Mouse (Mus musculus): ENCODE measurements around the gene Muc1. TPM values are rescaled to one million over a fixed set of nuclear protein-coding genes. Genes with fewer than 3 reads are reported as not detected.

The Muc1 gene
- polyA plus RNA-seq, 1 experiment from 2014 or later = 1.8 TPM

- H3K9ac ChIP-seq (replicated peaks) = peak overlapping the region; percentile 51
- no peaks in the 10 kb centered on the region for H3K36me3 ChIP-seq
- ATAC-seq (replicated peaks) = peak; percentile 95
- H3K27me3 ChIP-seq = no peaks in the 10 kb centered on the region
- H3K4me2 ChIP-seq (replicated peaks) = peak overlapping the region; percentile 59
- 7% methylated on average over 33 of the region's 33 CpGs for WGBS
- peak overlapping the region; percentile 40 for H3K4me3 ChIP-seq
- H3K9me3 ChIP-seq = no peaks in the 10 kb centered on the region
- H3K27ac ChIP-seq (replicated peaks) = peak overlapping the region; percentile 79
- peaks cover 11% of the 10 kb centered on the region for H3K4me1 ChIP-seq
These were observed 32.6 kb upstream of the Muc1 start for GRCm38 (mm10) chr3:89195979-89196877.

GRCm38 (mm10) chr3:89199839-89200238 lies 29.0 kb upstream of the Muc1 start:
- Histone ChIP-seq H3K4me2 (replicated peaks) (no peak overlapping the region), H3K9ac (replicated peaks) (no peak overlapping the region), H3K27me3 (no peaks in the 10 kb centered on the region), H3K9me3 (no peaks in the 10 kb centered on the region), H3K36me3 (0 out of 2 replicates have a peak, but pooled peaks cover 7% of the 10 kb centered on the region), H3K4me1 (peaks cover 17% of the 10 kb centered on the region), H3K4me3 (no peak overlapping the region), H3K27ac (replicated peaks) (no peak overlapping the region)
- ATAC-seq (replicated peaks) = no peak
- 89% methylated on average over 3 of the region's 3 CpGs for WGBS

- H3K4me2 ChIP-seq (replicated peaks) = peak within 1 kb of the TSS; percentile 60
- 26% methylated on average over 13 of the region's 13 CpGs for WGBS
- H3K9ac ChIP-seq (replicated peaks) = peak within 1 kb of the TSS; percentile 59
- no peaks in the 10 kb centered on the region for H3K9me3 ChIP-seq
- H3K4me1 ChIP-seq = peaks cover 6% of the 10 kb centered on the region
- peak; percentile 89 for ATAC-seq (replicated peaks)
- H3K27ac ChIP-seq (replicated peaks) = peak within 1 kb of the TSS; percentile 70
- peak within 1 kb of the TSS; percentile 62 for H3K4me3 ChIP-seq
- H3K27me3 ChIP-seq = no peaks in the 10 kb centered on the region
- peaks cover 30% of the 10 kb centered on the region for H3K36me3 ChIP-seq
These were observed 26.4 kb upstream of the Muc1 start, which contains the start of gene Gba for GRCm38 (mm10) chr3:89202253-89203141. Gene Gba, plus strand, starts transcription at chr3:89202928.

- Histone ChIP-seq H3K4me3 (peak overlapping the region; percentile 62), H3K4me2 (replicated peaks) (peak overlapping the region; percentile 60), H3K4me1 (peaks cover 6% of the 10 kb centered on the region), H3K27me3 (no peaks in the 10 kb centered on the region), H3K9ac (replicated peaks) (peak overlapping the region; percentile 59), H3K27ac (replicated peaks) (peak overlapping the region; percentile 70), H3K9me3 (no peaks in the 10 kb centered on the region), H3K36me3 (peaks cover 35% of the 10 kb centered on the region)
- WGBS = 44% methylated on average over 5 of the region's 5 CpGs
- ATAC-seq (replicated peaks) = peak; percentile 24; the same call in 1 of the 2 replicates
These were observed 25.7 kb upstream of the Muc1 start for GRCm38 (mm10) chr3:89203142-89203514.

- Histone ChIP-seq H3K4me2 (replicated peaks) (no peak overlapping the region), H3K9me3 (no peaks in the 10 kb centered on the region), H3K36me3 (peaks cover 59% of the 10 kb centered on the region), H3K4me3 (no peak overlapping the region), H3K9ac (replicated peaks) (no peak overlapping the region), H3K4me1 (peaks cover 6% of the 10 kb centered on the region), H3K27me3 (no peaks in the 10 kb centered on the region), H3K27ac (replicated peaks) (no peak overlapping the region)
- 92% methylated on average over 7 of the region's 7 CpGs for WGBS
- no peak for ATAC-seq (replicated peaks)
These were observed 22.8 kb upstream of the Muc1 start for GRCm38 (mm10) chr3:89206079-89206478.

- H3K4me2 ChIP-seq (replicated peaks) = no peak overlapping the region
- H3K27me3 ChIP-seq = no peaks in the 10 kb centered on the region
- H3K4me3 ChIP-seq = no peak overlapping the region
- peaks cover 59% of the 10 kb centered on the region for H3K36me3 ChIP-seq
- WGBS = 95% methylated on average over 2 of the region's 2 CpGs
- H3K9me3 ChIP-seq = no peaks in the 10 kb centered on the region
- no peak overlapping the region for H3K27ac ChIP-seq (replicated peaks)
- H3K4me1 ChIP-seq = peaks cover 6% of the 10 kb centered on the region
- H3K9ac ChIP-seq (replicated peaks) = no peak overlapping the region
- no peak for ATAC-seq (replicated peaks)
These were observed 22.2 kb upstream of the Muc1 start for GRCm38 (mm10) chr3:89206695-89207094.

- no peak for ATAC-seq (replicated peaks)
- H3K36me3 ChIP-seq = peaks cover 59% of the 10 kb centered on the region
- 91% methylated on average over 13 of the region's 13 CpGs for WGBS
These were observed 20.7 kb upstream of the Muc1 start for GRCm38 (mm10) chr3:89208075-89208657.

GRCm38 (mm10) chr3:89208736-89209135 lies 20.1 kb upstream of the Muc1 start:
- ATAC-seq (replicated peaks) = no peak
- Histone ChIP-seq H3K9me3 (no peaks in the 10 kb centered on the region), H3K4me2 (replicated peaks) (no peak overlapping the region), H3K9ac (replicated peaks) (no peak overlapping the region), H3K36me3 (peaks cover 59% of the 10 kb centered on the region), H3K4me1 (peaks cover 13% of the 10 kb centered on the region), H3K27ac (replicated peaks) (no peak overlapping the region), H3K4me3 (no peak overlapping the region), H3K27me3 (no peaks in the 10 kb centered on the region)
- WGBS = 90% methylated on average over 6 of the region's 6 CpGs

More at GRCm38 (mm10) chr3:89208075-89208657, 20.7 kb upstream of the Muc1 start:
- H3K27me3 ChIP-seq = no peaks in the 10 kb centered on the region
- no peak overlapping the region for H3K4me2 ChIP-seq (replicated peaks)
- no peak overlapping the region for H3K4me3 ChIP-seq
- H3K9ac ChIP-seq (replicated peaks) = no peak overlapping the region
- H3K27ac ChIP-seq (replicated peaks) = no peak overlapping the region
- H3K9me3 ChIP-seq = no peaks in the 10 kb centered on the region
- peaks cover 14% of the 10 kb centered on the region for H3K4me1 ChIP-seq

GRCm38 (mm10) chr3:89209731-89210130 lies 19.1 kb upstream of the Muc1 start:
- no peak for ATAC-seq (replicated peaks)
- Histone ChIP-seq H3K4me1 (peaks cover 17% of the 10 kb centered on the region), H3K36me3 (peaks cover 52% of the 10 kb centered on the region), H3K9me3 (no peaks in the 10 kb centered on the region), H3K9ac (replicated peaks) (no peak overlapping the region), H3K27ac (replicated peaks) (no peak overlapping the region), H3K4me2 (replicated peaks) (no peak overlapping the region), H3K27me3 (no peaks in the 10 kb centered on the region), H3K4me3 (no peak overlapping the region)
- WGBS = 85% methylated on average over 7 of the region's 7 CpGs

- no peaks in the 10 kb centered on the region for H3K9me3 ChIP-seq
- peaks cover 50% of the 10 kb centered on the region for H3K36me3 ChIP-seq
- no peak overlapping the region for H3K27ac ChIP-seq (replicated peaks)
- WGBS = 88% methylated on average over 13 of the region's 13 CpGs
- no peak overlapping the region for H3K4me3 ChIP-seq
- no peaks in the 10 kb centered on the region for H3K27me3 ChIP-seq
- no peak overlapping the region for H3K4me2 ChIP-seq (replicated peaks)
- peaks cover 21% of the 10 kb centered on the region for H3K4me1 ChIP-seq
- H3K9ac ChIP-seq (replicated peaks) = no peak overlapping the region
- no peak for ATAC-seq (replicated peaks)
These were observed 18.7 kb upstream of the Muc1 start for GRCm38 (mm10) chr3:89210162-89210561.

GRCm38 (mm10) chr3:89210731-89211130 lies 18.1 kb upstream of the Muc1 start:
- Histone ChIP-seq H3K27me3 (no peaks in the 10 kb centered on the region), H3K36me3 (peaks cover 44% of the 10 kb centered on the region)
- 81% methylated on average over 7 of the region's 7 CpGs for WGBS

More at GRCm38 (mm10) chr3:89210731-89211130, 18.1 kb upstream of the Muc1 start:
- no peak overlapping the region for H3K27ac ChIP-seq (replicated peaks)
- ATAC-seq (replicated peaks) = no peak
- H3K9ac ChIP-seq (replicated peaks) = no peak overlapping the region
- H3K4me1 ChIP-seq = peaks cover 27% of the 10 kb centered on the region
- H3K4me3 ChIP-seq = no peak overlapping the region
- H3K4me2 ChIP-seq (replicated peaks) = no peak overlapping the region
- no peaks in the 10 kb centered on the region for H3K9me3 ChIP-seq

All from forebrain, embryonic 15.5 days (tissue).